Mouse (Mus musculus): ENCODE data around the gene Hint3. TPM values are rescaled to one million over a fixed set of nuclear protein-coding genes. Genes with fewer than 3 reads are reported as not detected.

Hint3 gene
- polyA plus RNA-seq, 1 experiment: 12.1 TPM

- H3K27me3 ChIP-seq (ENCODE audit: control insufficient read depth, insufficient read depth, insufficient read length): no peaks in the 10 kb centered on the region
- no peaks in the 10 kb centered on the region for H3K79me2 ChIP-seq (ENCODE audit: control insufficient read depth, insufficient read depth)
- no peak overlapping the region for H3K4me3 ChIP-seq
- H3K36me3 ChIP-seq (ENCODE audit: control insufficient read depth, insufficient read depth): peaks cover 7% of the 10 kb centered on the region
- H3ac ChIP-seq (ENCODE audit: control insufficient read depth, insufficient read length): no peak overlapping the region
- H3K4me2 ChIP-seq (ENCODE audit: low read depth): no peak overlapping the region
- TF ChIP-seq USF1 (IDR thresholded peaks at IDR 0.05; ENCODE audit: low read depth): no peak
- no peak for TF ChIP-seq SRF (IDR thresholded peaks at IDR 0.05; ENCODE audit: control insufficient read depth, insufficient read length, low read depth)
- no peak for TF ChIP-seq MYOD1 (IDR thresholded peaks at IDR 0.05; ENCODE audit: control insufficient read depth in 1 of 3, insufficient read length in 2 of 3, low read depth in 2 of 3)
- no peak for TF ChIP-seq REST (IDR thresholded peaks at IDR 0.05; ENCODE audit: insufficient read depth, insufficient read length)
- TF ChIP-seq MAX (IDR thresholded peaks at IDR 0.05; ENCODE audit: low read depth): no peak
- TF ChIP-seq E2F4 (IDR thresholded peaks at IDR 0.05; ENCODE audit: insufficient read depth): no peak
- no peak for TF ChIP-seq TCF12 (IDR thresholded peaks at IDR 0.05; ENCODE audit: insufficient read depth, poor library complexity, severe bottlenecking)
- TF ChIP-seq POLR2AphosphoS2 (IDR thresholded peaks at IDR 0.05; ENCODE audit: insufficient read length, low read depth): no peak
- TF ChIP-seq POLR2A (IDR thresholded peaks at IDR 0.05; ENCODE audit: insufficient read length, low read depth): no peak
- no peak for TF ChIP-seq CEBPB (IDR thresholded peaks at IDR 0.05; ENCODE audit: insufficient read depth, poor library complexity, severe bottlenecking)
- no peak for TF ChIP-seq MYOG (IDR thresholded peaks at IDR 0.05; ENCODE audit: control insufficient read depth in 1 of 3, insufficient read depth in 1 of 3, insufficient read length in 2 of 3, low read depth in 2 of 3)
- no peak for TF ChIP-seq TCF3 (IDR thresholded peaks at IDR 0.05; ENCODE audit: insufficient read length, low read depth)
Measured at GRCm38 (mm10) chr10:30577670-30578280, 51.7 kb downstream of the Hint3 start.

GRCm38 (mm10) chr10:30566364-30566763 lies 63.1 kb downstream of the Hint3 start:
- H3K27me3 ChIP-seq (ENCODE audit: control insufficient read depth, insufficient read depth, insufficient read length): no peaks in the 10 kb centered on the region
- no peak overlapping the region for H3K4me3 ChIP-seq
- no peaks in the 10 kb centered on the region for H3K79me2 ChIP-seq (ENCODE audit: control insufficient read depth, insufficient read depth)
- no peak overlapping the region for H3ac ChIP-seq (ENCODE audit: control insufficient read depth, insufficient read length)
- TF ChIP-seq TCF3 (IDR thresholded peaks at IDR 0.05; ENCODE audit: insufficient read length, low read depth) (no peak), POLR2A (IDR thresholded peaks at IDR 0.05; ENCODE audit: insufficient read length, low read depth) (no peak), MYOG (IDR thresholded peaks at IDR 0.05; ENCODE audit: control insufficient read depth in 1 of 3, insufficient read depth in 1 of 3, insufficient read length in 2 of 3, low read depth in 2 of 3) (no peak), E2F4 (IDR thresholded peaks at IDR 0.05; ENCODE audit: insufficient read depth) (no peak), SRF (IDR thresholded peaks at IDR 0.05; ENCODE audit: control insufficient read depth, insufficient read length, low read depth) (no peak), MAX (IDR thresholded peaks at IDR 0.05; ENCODE audit: low read depth) (no peak), CEBPB (IDR thresholded peaks at IDR 0.05; ENCODE audit: insufficient read depth, poor library complexity, severe bottlenecking) (no peak), MYOD1 (IDR thresholded peaks at IDR 0.05; ENCODE audit: control insufficient read depth in 1 of 3, insufficient read length in 2 of 3, low read depth in 2 of 3) (no peak), REST (IDR thresholded peaks at IDR 0.05; ENCODE audit: insufficient read depth, insufficient read length) (no peak), USF1 (IDR thresholded peaks at IDR 0.05; ENCODE audit: low read depth) (no peak), POLR2AphosphoS2 (IDR thresholded peaks at IDR 0.05; ENCODE audit: insufficient read length, low read depth) (no peak), TCF12 (IDR thresholded peaks at IDR 0.05; ENCODE audit: insufficient read depth, poor library complexity, severe bottlenecking) (no peak)
- no peak overlapping the region for H3K4me2 ChIP-seq (ENCODE audit: low read depth)
- peaks cover 4% of the 10 kb centered on the region for H3K36me3 ChIP-seq (ENCODE audit: control insufficient read depth, insufficient read depth)

GRCm38 (mm10) chr10:30564651-30565050 lies 64.8 kb downstream of the Hint3 start:
- no peak overlapping the region for H3ac ChIP-seq (ENCODE audit: control insufficient read depth, insufficient read length)
- no peak overlapping the region for H3K4me2 ChIP-seq (ENCODE audit: low read depth)
- TF ChIP-seq CEBPB (IDR thresholded peaks at IDR 0.05; ENCODE audit: insufficient read depth, poor library complexity, severe bottlenecking): no peak
- no peak for TF ChIP-seq SRF (IDR thresholded peaks at IDR 0.05; ENCODE audit: control insufficient read depth, insufficient read length, low read depth)
- no peak for TF ChIP-seq USF1 (IDR thresholded peaks at IDR 0.05; ENCODE audit: low read depth)
- TF ChIP-seq MAX (IDR thresholded peaks at IDR 0.05; ENCODE audit: low read depth): no peak
- no peak for TF ChIP-seq REST (IDR thresholded peaks at IDR 0.05; ENCODE audit: insufficient read depth, insufficient read length)
- H3K79me2 ChIP-seq (ENCODE audit: control insufficient read depth, insufficient read depth): no peaks in the 10 kb centered on the region
- H3K4me3 ChIP-seq: no peak overlapping the region
- no peaks in the 10 kb centered on the region for H3K27me3 ChIP-seq (ENCODE audit: control insufficient read depth, insufficient read depth, insufficient read length)
- peaks cover 18% of the 10 kb centered on the region for H3K36me3 ChIP-seq (ENCODE audit: control insufficient read depth, insufficient read depth)

Other genes starting within 250 kb of the Hint3 start
- 2.1 TPM for gene Trmt11, start 28.9 kb downstream of the Hint3 start, polyA plus RNA-seq (2012; fragmentation: generic; extraction: Trizol)
- 2.7 TPM for gene Ncoa7, start 173.7 kb upstream of the Hint3 start, polyA plus RNA-seq (2012; fragmentation: generic; extraction: Trizol)
- 0.02 TPM for gene Hey2, start 213.2 kb upstream of the Hint3 start, polyA plus RNA-seq (2012; fragmentation: generic; extraction: Trizol)